Mouse (Mus musculus): ENCODE measurements at regions not wholly inside any gene's neighbourhood (a gene's known extent, or its start where the extent isn't known, plus 50 kb on each side); places are given as distances from the start of the nearest gene placed in this dataset.
A peak's percentile ranks its signal among the peaks of the same experiment; 100 is the strongest.

- Histone ChIP-seq H3K36me3 (ENCODE audit: control insufficient read depth, insufficient read depth, low read length) (no peaks in the 10 kb centered on the region), H3K4me1 (ENCODE audit: control insufficient read depth, insufficient read depth, low read length) (peaks cover 4% of the 10 kb centered on the region; the same call in 1 of the 2 replicates), H3K27me3 (ENCODE audit: control insufficient read depth, insufficient read depth, low read length) (no peaks in the 10 kb centered on the region), H3K27ac (no peak overlapping the region), H3K9ac (ENCODE audit: low read depth, low read length) (no peak overlapping the region), H3K4me3 (no peak overlapping the region), H3K79me2 (replicated peaks; ENCODE audit: control insufficient read depth, insufficient read depth, low read length) (no peaks in the 10 kb centered on the region)
- intact Hi-C loops (cut with DNase I): no loop called here
- no peak for DNase-seq
- 32% methylated on average over 3 of the region's 3 CpGs for WGBS
- TF ChIP-seq EP300 (IDR thresholded peaks at IDR 0.05; ENCODE audit: insufficient read depth, low read depth, low read length) (no peak), POLR2A (IDR thresholded peaks at IDR 0.05; ENCODE audit: insufficient read depth, low read depth, low read length) (no peak), CTCF (IDR thresholded peaks at IDR 0.05) (no peak)
Observed at GRCm38 (mm10) chr3:99815115-99815514, 70.1 kb upstream of the Spag17 start.

- H3K27ac ChIP-seq: no peak overlapping the region
- intact Hi-C loops (cut with DNase I): no loop called here
Observed at GRCm38 (mm10) chr3:99817965-99818364, 67.2 kb upstream of the Spag17 start.

GRCm38 (mm10) chr3:99822735-99823134 lies 62.5 kb upstream of the Spag17 start:
- Histone ChIP-seq H3K9ac (ENCODE audit: low read depth, low read length) (no peak overlapping the region), H3K27ac (peak overlapping the region; percentile 82), H3K36me3 (ENCODE audit: control insufficient read depth, insufficient read depth, low read length) (peaks cover 4% of the 10 kb centered on the region), H3K79me2 (replicated peaks; ENCODE audit: control insufficient read depth, insufficient read depth, low read length) (no peaks in the 10 kb centered on the region), H3K4me1 (ENCODE audit: control insufficient read depth, insufficient read depth, low read length) (peaks cover 2% of the 10 kb centered on the region; the same call in 1 of the 2 replicates), H3K27me3 (ENCODE audit: control insufficient read depth, insufficient read depth, low read length) (no peaks in the 10 kb centered on the region), H3K4me3 (no peak overlapping the region)
- 57% methylated on average over 5 of the region's 5 CpGs for WGBS
- peak; percentile 55 to 74 for DNase-seq
- TF ChIP-seq CTCF (IDR thresholded peaks at IDR 0.05): no peak
- 0 out of 2 replicates have a peak, but pooled peaks have one; percentile 16 for TF ChIP-seq POLR2A (IDR thresholded peaks at IDR 0.05; ENCODE audit: insufficient read depth, low read depth, low read length)
- TF ChIP-seq EP300 (IDR thresholded peaks at IDR 0.05; ENCODE audit: insufficient read depth, low read depth, low read length): peak; percentile 99
- intact Hi-C loops (cut with DNase I): loop anchor here (10.0 kb wide), 2 partner anchors 88 to 568 kb away; no protein-coding TSS in a partner anchor

More at GRCm38 (mm10) chr3:99817965-99818364, 67.2 kb upstream of the Spag17 start:
- WGBS: 73% methylated on average over 8 of the region's 8 CpGs
- Histone ChIP-seq H3K9ac (ENCODE audit: low read depth, low read length) (no peak overlapping the region), H3K36me3 (ENCODE audit: control insufficient read depth, insufficient read depth, low read length) (peaks cover 2% of the 10 kb centered on the region), H3K4me1 (ENCODE audit: control insufficient read depth, insufficient read depth, low read length) (peaks cover 4% of the 10 kb centered on the region; the same call in 1 of the 2 replicates), H3K4me3 (no peak overlapping the region), H3K27me3 (ENCODE audit: control insufficient read depth, insufficient read depth, low read length) (no peaks in the 10 kb centered on the region), H3K79me2 (replicated peaks; ENCODE audit: control insufficient read depth, insufficient read depth, low read length) (no peaks in the 10 kb centered on the region)
- DNase-seq: no peak
- TF ChIP-seq POLR2A (IDR thresholded peaks at IDR 0.05; ENCODE audit: insufficient read depth, low read depth, low read length): no peak
- TF ChIP-seq EP300 (IDR thresholded peaks at IDR 0.05; ENCODE audit: insufficient read depth, low read depth, low read length): no peak
- no peak for TF ChIP-seq CTCF (IDR thresholded peaks at IDR 0.05)

GRCm38 (mm10) chr3:99823256-99823655 lies 62.0 kb upstream of the Spag17 start:
- peak; percentile 30 to 60 for DNase-seq
- no peaks in the 10 kb centered on the region for H3K79me2 ChIP-seq (replicated peaks; ENCODE audit: control insufficient read depth, insufficient read depth, low read length)
- 39% methylated on average over 3 of the region's 3 CpGs for WGBS
- H3K4me3 ChIP-seq: no peak overlapping the region
- H3K4me1 ChIP-seq (ENCODE audit: control insufficient read depth, insufficient read depth, low read length): peaks cover 2% of the 10 kb centered on the region; the same call in 1 of the 2 replicates
- TF ChIP-seq POLR2A (IDR thresholded peaks at IDR 0.05; ENCODE audit: insufficient read depth, low read depth, low read length) (no peak), CTCF (IDR thresholded peaks at IDR 0.05) (no peak), EP300 (IDR thresholded peaks at IDR 0.05; ENCODE audit: insufficient read depth, low read depth, low read length) (0 out of 2 replicates have a peak, but pooled peaks have one; percentile 26)
- peaks cover 4% of the 10 kb centered on the region for H3K36me3 ChIP-seq (ENCODE audit: control insufficient read depth, insufficient read depth, low read length)
- H3K27ac ChIP-seq: peak overlapping the region; percentile 82
- H3K9ac ChIP-seq (ENCODE audit: low read depth, low read length): no peak overlapping the region
- no peaks in the 10 kb centered on the region for H3K27me3 ChIP-seq (ENCODE audit: control insufficient read depth, insufficient read depth, low read length)
- intact Hi-C loops (cut with DNase I): loop anchor here (10.0 kb wide), 2 partner anchors 88 to 568 kb away; no protein-coding TSS in a partner anchor
